Mouse (Mus musculus) spleen, postnatal 10 days (tissue): ENCODE measurements around the gene Mrps25.

ENCODE experiments used
- DNase-seq, 2 experiments: peaks; one replicate each; pipeline ENCODE4 v3.0.0; 2021 to 2022; ENCODE audit warnings: low spot score in 2 of 2

Mrps25 gene

DNA sequence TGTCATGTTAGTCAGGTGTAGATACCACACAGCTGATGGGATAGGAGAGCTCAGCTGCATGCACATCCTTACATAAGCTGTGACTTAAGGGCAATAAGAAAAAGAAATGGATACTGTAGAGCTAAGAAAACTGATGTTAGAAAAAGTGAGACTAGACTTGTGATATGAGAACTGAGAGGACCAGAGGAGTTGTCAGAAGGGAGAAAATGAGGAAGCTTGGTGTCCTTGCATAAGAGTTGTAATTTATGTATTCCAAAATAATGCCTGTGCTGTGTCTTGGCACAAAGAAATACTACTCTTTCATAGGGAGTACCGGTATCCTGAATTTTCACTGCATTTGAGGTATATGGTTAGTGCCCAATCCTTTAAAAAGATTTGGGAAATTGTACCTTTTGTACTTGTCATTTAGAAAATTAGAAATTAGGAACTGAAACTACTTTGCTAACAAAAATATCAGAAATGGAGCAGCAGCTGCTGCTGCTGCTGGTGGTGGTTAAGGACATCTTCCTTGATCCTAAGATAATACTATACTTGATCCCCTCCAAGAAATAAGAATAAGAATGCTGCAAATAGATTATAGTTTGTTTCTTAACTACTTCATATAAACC, 56.9 kb downstream of the Mrps25 start:
- no peak for DNase-seq

DNA sequence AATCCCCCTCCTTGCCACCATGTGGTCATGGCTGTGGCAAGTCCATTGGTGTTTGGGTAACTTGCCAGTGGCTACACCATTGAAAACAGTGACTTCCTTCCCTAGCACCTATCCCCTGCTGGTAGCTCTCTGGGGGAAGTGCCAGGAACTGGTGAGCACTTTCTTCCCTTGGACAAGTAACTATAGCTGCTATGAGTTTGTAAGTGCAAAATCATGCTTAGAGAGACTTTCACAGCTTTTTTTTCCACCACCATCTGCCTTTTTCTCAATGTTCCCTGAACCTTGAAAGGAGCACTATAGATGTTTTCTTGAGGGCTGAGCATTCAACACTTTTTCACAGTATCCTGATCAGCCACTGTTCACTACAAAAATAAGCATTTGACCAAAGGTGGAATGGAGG, 59.3 kb downstream of the Mrps25 start:
- DNase-seq = no peak
